Mouse (Mus musculus): ENCODE results near the gene Fan1.

- TF ChIP-seq EP300 (optimal IDR thresholded peaks at IDR 0.05) (no peak), CTCF (IDR thresholded peaks at IDR 0.05; ENCODE audit: low read depth) (no peak)
These were observed 607 bp downstream of the Fan1 start for GRCm38 (mm10) chr7:64373147-64373829.
